Mouse (Mus musculus) kidney, postnatal 36 days (tissue): Measurements from ENCODE around the gene Smurf1.

ENCODE experiments used
- DNase-seq, 2 experiments: peaks; one replicate each; pipeline ENCODE4 v3.0.0; 2021 to 2022; ENCODE audit warnings: mixed read lengths in 2 of 2

Smurf1 gene

DNA sequence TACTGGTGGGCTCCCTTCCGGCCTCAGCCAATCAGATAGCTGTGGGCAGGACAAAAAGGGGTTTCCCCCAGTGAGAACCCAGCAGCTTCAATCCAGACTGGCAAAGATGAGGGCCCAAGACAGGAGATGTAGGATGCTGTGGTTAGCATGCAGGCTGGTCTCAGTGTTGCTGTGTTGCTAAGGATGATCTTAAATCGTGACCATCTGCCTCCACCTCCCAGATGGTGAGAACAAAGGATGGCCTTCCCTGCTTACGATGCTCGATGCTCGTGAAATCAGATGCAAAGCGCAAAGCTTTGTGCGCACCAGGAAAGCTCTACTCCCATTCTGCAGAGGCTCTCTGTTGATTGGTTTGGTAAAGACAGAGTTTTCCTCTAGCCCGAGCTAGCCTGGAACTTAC, 104.7 kb downstream of the Smurf1 start:
- no peak for DNase-seq

DNA sequence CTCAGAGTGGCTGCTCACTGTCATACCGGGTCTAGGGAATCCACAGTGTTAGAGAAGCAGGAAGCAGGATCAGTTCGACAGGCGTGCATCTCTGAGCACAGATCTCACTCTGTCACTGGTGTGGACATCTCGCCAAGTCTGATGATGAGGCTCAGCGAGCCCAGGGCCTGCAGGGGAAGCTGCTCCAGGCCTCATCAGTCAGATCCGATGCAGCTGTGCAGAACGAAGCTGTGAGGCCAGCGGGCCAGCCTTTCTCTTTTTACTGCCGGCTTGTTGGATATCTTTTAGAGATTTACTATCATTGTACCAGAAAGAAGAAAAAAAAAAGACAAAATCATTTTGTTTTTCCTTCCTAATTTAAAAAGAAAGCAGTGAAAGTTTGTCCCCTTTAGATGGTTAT, 106.4 kb downstream of the Smurf1 start:
- peak in 1 of 2 experiments; percentile 11 for DNase-seq

DNA sequence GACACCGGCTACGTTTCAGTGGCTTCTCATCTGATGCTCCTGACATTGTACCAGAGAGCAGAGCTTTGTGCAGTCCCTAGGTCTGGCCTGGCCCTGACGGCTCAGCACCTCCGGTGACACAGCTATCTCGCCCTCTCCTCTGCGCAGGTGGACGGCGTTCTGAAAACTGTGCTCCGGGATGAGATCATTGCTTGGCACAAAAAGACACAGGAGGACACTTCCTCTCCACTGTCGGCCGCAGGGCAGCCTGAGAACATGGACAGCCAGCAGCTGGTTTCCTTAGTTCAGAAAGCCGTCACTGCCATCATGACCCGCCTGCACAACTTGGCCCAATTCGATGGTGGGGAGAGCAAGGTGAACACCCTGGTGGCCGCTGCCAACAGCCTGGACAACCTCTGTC, 107.1 kb downstream of the Smurf1 start:
- DNase-seq, result peak in 1 of 2 experiments; percentile 3

DNA sequence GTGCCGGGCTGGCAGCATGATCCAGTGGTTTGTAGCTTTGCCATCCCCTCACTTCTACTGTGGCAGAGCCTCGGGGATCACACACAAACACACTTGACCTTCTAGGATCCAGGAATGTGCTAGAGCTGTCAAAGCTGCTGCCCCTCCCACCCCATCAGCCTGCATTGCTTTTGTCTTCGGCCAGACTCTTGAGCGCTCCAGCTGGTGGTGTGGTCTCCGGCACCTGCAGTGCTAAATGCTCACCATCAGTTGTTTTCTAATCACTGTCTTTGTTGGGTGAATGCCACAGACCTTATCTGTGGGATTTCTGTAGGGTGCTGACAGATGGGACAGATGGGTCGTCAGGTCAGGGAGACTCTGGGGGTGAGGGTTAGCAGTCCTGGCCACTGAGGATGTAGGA, 109.7 kb downstream of the Smurf1 start:
- no peak for DNase-seq

DNA sequence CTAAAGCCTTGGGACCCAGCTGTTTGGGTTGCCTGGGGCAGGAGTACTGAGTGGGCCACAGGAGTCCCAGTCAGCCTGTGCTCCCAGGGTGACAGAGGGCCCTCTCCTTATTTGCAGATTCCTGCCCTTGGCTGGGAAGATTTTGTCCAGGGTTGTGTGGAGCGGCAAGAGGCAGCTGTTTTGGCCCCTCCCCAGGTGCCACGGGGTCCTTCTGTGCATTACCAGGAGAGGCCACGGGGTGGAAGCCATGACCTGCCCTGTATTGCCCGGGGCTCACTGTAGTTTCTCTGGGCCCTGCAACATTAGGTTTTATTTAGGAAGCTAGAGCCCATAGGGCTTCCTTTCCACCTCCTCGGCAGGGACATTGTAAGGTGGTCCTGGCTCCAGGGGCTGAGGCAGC, 111.7 kb downstream of the Smurf1 start:
- DNase-seq, result no peak

DNA sequence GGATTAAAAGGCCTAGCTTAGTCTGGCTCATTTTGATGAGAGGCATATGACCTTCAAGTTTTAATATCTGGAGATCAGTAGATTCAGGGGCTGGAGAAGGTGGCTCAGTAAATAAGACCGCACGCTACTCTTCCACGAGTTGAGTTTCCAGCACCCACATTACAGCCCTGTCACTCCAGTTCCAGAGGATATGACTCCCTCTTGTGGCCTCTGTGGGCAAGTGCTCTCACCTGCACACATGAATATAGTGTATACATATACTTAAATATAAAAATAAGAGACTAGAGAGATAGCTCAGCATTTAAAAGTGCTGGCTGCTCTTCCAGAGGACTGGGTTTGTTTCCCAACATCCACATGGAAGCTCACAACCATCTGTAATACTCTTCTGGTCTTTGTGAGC, 113.8 kb downstream of the Smurf1 start:
- DNase-seq, result no peak

DNA sequence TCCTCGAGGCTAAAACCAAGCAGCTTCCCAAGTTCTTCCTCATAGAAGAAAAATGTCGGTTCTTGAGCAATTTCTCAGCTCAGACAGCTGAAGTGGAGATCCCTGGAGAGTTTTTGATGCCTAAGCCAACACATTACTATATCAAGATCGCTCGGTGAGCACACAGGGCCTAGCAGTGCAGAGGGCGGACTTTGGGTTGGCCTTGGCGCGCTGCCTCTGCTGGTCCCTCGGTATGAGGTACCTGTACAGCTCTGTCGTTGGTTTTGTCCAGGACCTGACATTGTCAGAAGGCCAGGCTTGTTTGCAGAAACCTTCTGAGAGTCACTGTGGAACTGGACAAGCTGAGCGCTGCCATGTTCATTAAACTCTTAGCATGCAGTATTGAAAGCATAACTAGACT, 115.7 kb downstream of the Smurf1 start:
- no peak for DNase-seq

DNA sequence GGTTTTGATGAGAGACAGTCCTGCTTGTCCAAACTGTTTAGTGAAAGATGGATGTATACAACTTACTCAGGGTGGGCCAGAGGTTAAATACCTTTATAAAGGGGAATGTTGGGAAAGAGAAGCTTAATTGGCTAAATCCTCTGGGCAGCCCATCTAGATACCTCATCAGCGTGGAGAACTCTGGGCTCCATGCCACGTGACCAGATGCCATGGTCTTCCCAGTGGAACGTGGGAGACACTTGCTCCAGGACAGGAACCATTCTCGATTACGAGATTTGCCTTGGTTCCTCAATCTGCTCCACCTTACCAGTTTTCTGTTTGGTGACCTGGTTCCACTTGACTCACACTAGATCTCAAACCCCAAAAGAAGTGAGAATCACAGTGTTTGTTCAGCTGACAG, 116.9 kb downstream of the Smurf1 start:
- no peak for DNase-seq

DNA sequence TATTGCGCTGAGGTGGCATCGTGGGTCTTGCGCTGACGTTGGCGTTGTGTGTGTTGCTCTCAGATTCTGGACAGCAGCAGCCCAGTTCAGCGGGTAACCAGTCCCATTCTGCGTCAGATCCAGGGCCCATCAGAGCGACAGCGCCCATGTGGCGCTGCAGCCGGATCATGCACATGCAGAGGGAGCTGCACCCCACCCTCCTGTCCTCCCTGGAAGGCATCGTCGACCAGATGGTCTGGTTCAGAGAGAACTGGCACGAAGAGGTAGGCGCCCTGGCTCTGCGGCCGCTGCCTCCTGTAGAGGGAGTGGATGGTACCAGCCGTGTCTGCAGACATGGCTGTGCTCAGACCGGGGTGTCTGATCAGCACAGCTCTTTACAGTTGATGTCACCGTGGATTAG, 120.3 kb downstream of the Smurf1 start:
- no peak for DNase-seq

DNA sequence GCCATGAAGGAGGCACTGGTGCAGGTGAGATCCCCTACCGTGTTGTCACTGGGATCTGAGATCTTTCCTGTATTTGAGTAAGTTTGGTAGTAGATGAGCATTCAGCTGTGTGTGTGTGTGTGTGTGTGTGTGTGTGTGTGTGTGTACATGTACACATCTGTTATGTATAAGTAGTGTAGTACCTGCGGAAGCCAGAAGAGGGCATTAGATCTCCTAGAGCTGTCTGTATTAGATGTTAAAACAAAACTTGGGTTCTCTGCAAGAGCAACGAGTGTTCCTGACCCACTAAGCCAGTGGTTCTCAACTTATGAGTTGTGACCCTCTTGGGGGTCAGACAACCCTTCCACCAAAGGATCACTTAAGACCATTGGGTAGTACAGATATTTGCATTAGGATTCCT, 129.5 kb downstream of the Smurf1 start:
- peak; percentile 13 to 45 for DNase-seq

DNA sequence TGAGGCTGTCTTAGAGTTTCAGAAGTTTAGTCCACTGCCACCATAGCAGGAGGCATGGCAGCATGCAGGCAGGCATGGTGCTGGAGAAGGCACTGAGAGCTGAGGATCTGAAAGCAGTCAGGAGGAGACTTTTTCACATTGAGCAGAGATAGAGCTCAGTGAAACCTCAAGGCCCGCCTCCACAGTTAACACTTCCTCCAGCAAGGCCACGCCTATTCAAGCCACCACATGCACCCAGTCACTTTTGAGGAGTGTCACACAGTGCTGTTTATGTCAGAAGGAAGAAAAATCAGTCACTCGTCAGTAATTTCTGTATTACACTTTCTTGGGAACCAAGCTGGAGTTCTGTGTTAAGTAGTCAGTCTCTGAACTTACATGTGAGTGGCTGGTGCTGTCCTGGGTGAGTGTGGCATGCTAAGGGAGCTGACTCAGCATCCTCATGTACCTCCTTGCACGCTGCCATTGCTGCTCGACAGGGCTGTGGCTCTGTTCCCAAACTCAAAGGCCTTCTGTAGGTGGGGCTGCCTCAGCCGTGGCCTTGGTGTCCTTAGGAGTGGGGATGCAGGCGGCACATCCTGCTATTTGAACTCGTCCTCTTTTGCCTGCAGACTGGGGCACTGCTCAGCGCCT, 133.7 kb downstream of the Smurf1 start:
- DNase-seq, result no peak

DNA sequence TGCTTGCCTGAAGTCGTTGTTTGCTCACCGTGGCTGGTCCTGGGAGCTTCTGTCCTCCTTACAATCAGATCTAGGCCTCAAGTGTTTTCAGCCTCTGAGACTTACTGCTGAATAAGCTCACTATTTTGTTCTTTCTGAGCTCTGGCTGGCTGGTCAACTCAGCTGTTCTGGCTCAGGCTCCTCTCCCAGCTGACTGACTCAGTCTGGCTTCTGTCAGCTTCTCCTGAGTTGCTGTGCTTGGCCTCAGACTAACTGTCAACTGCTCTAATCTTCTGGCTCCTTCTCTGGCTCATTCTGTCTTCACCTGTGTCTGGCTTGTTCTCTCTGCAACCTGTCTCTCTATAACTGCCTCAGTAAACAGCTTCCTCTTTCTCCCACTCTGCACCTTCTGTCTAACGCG, 136.0 kb downstream of the Smurf1 start:
- DNase-seq, result no peak

DNA sequence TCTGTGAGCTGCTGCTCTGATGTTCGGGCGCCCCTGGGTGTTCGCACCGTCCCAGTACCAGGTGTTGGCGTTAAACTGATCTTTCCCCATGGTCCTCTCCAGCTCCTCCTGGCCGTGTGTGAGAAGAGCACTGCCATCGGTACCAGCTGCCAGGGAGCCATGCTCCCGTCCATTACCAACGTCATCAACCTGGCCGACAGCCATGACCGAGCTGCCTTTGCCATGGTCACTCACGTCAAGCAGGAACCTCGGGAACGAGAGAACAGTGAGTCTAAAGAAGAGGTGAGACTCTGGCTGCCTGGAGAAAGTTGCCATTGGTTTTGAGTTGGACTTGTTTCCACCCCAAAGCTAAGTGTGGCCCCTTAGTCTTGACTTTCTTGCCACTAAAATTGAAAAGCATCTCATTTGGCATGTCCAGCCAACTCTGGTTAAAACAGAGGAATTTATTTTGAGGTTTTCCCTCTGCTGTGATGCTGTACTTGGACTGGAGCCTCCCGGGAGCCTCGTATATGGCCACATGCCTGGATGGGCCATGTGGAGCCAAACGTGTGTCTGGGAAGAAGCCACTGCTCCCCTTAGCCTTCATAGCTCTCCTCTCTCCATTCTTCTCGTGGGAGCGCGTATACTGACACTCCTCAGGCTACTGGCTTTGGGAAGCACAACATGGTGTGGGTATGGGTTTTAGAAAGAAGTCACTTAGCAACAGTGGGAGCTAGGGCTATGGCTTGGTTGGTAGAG, 137.1 kb downstream of the Smurf1 start:
- no peak for DNase-seq
